Mouse (Mus musculus): ENCODE results near the gene Aloxe3. TPM values are rescaled to one million over a fixed set of nuclear protein-coding genes. Genes with fewer than 3 reads are reported as not detected.
A peak's percentile ranks its signal among the peaks of the same experiment; 100 is the strongest.

The Aloxe3 gene
- polyA plus RNA-seq, 1 experiment from 2014 or later: 4.3 TPM

DNA sequence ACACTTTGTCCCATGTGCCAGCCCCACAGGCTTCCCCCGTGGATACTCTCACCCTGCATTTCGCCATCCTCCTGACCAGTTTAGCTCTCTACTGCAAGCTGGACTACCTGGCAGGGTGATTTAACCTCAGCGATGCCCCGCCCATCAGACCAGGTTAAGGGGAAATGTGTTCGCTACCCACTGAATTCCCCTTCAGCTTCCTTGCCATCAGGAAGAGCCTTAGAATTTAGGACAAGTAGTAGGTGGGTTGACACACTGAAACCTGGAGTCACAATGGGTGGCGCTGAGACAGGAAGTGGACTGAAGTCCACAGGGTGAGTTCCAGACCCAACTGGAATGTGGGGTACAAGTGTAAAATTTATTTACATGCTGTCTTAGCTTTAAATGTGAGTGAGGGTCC is 72.0 kb downstream of the Aloxe3 start, which contains the start of gene Alox8:
Alox8 (minus strand) TSS at position 101 of the 400 bp plus-strand sequence.
- ATAC-seq (ENCODE audit: low FRiP score) (no peak), DNase-seq (ENCODE audit: low spot score) (no peak)
- Histone ChIP-seq H3K27me3 (ENCODE audit: control insufficient read depth, insufficient read depth, low read length) (peaks cover 25% of the 10 kb centered on the region), H3K27ac (no peak within 1 kb of the TSS), H3K36me3 (replicated peaks; ENCODE audit: control insufficient read depth, insufficient read depth) (no peaks in the 10 kb centered on the region), H3K4me3 (replicated peaks; ENCODE audit: low read length) (peak within 1 kb of the TSS; percentile 4), H3K4me2 (replicated peaks) (peak within 1 kb of the TSS; percentile 41), H3K4me1 (replicated peaks; ENCODE audit: control insufficient read depth, insufficient read depth, low read length) (peaks cover 3% of the 10 kb centered on the region; the same call in 1 of the 2 replicates), H3K9me3 (ENCODE audit: control insufficient read depth, low read length) (no peaks in the 10 kb centered on the region), H3K9ac (peak within 1 kb of the TSS; percentile 22; the same call in 1 of the 2 replicates)
- 35% methylated on average over 6 of the region's 6 CpGs for WGBS

Other genes starting within 250 kb of the Aloxe3 start
- not detected in 2 replicates for gene Rnf222, start 237.3 kb upstream of the Aloxe3 start, polyA plus RNA-seq (2014; fragmentation: Nextera tagmentation; extraction: Ambion mirVana)
- gene Rpl26, start 224.3 kb upstream of the Aloxe3 start, polyA plus RNA-seq (2014; fragmentation: Nextera tagmentation; extraction: Ambion mirVana): 573 and 680 TPM in 2 replicates
- 0.52 and 0.56 TPM in 2 replicates for gene Odf4, start 198.8 kb upstream of the Aloxe3 start, polyA plus RNA-seq (2014; fragmentation: Nextera tagmentation; extraction: Ambion mirVana)
- gene Arhgef15, start 168.4 kb upstream of the Aloxe3 start, polyA plus RNA-seq (2014; fragmentation: Nextera tagmentation; extraction: Ambion mirVana): 20.1 and 23.4 TPM in 2 replicates
- gene Slc25a35, start 157.8 kb upstream of the Aloxe3 start, polyA plus RNA-seq (2014; fragmentation: Nextera tagmentation; extraction: Ambion mirVana): 2.0 and 2.3 TPM in 2 replicates
- 26.2 and 32.3 TPM in 2 replicates for gene Rangrf, start 150.7 kb upstream of the Aloxe3 start, polyA plus RNA-seq (2014; fragmentation: Nextera tagmentation; extraction: Ambion mirVana)
- 12.7 and 15.3 TPM in 2 replicates for gene Pfas, start 117.4 kb upstream of the Aloxe3 start, polyA plus RNA-seq (2014; fragmentation: Nextera tagmentation; extraction: Ambion mirVana)
- gene Ctc1, start 110.0 kb upstream of the Aloxe3 start, polyA plus RNA-seq (2014; fragmentation: Nextera tagmentation; extraction: Ambion mirVana): 54.4 and 58.9 TPM in 2 replicates
- gene Aurkb, start 80.2 kb upstream of the Aloxe3 start, polyA plus RNA-seq (2014; fragmentation: Nextera tagmentation; extraction: Ambion mirVana): 17.0 and 22.0 TPM in 2 replicates
- 18.6 and 24.3 TPM in 2 replicates for gene Borcs6, start 66.2 kb upstream of the Aloxe3 start, polyA plus RNA-seq (2014; fragmentation: Nextera tagmentation; extraction: Ambion mirVana)
- 40.3 and 40.7 TPM in 2 replicates for gene Tmem107, start 55.1 kb upstream of the Aloxe3 start, polyA plus RNA-seq (2014; fragmentation: Nextera tagmentation; extraction: Ambion mirVana)
- gene Vamp2, start 37.4 kb upstream of the Aloxe3 start, polyA plus RNA-seq (2014; fragmentation: Nextera tagmentation; extraction: Ambion mirVana): 324 and 368 TPM in 2 replicates
- 9.6 and 10.1 TPM in 2 replicates for gene Per1, start 30.7 kb upstream of the Aloxe3 start, polyA plus RNA-seq (2014; fragmentation: Nextera tagmentation; extraction: Ambion mirVana)
- gene Hes7, start 5.5 kb upstream of the Aloxe3 start, polyA plus RNA-seq (2014; fragmentation: Nextera tagmentation; extraction: Ambion mirVana): 0.43 and 0.52 TPM in 2 replicates
- gene 9130213A22Rik, start 3.3 kb upstream of the Aloxe3 start, polyA plus RNA-seq (2014; fragmentation: Nextera tagmentation; extraction: Ambion mirVana): 0.39 and 0.56 TPM in 2 replicates
- 0.59 and 0.60 TPM in 2 replicates for gene Alox12b, start 31.1 kb downstream of the Aloxe3 start, polyA plus RNA-seq (2014; fragmentation: Nextera tagmentation; extraction: Ambion mirVana)
- gene Alox8, start 71.9 kb downstream of the Aloxe3 start, polyA plus RNA-seq (2014; fragmentation: Nextera tagmentation; extraction: Ambion mirVana): 0.25 and 0.30 TPM in 2 replicates
- gene Gucy2e, start 111.1 kb downstream of the Aloxe3 start, polyA plus RNA-seq (2014; fragmentation: Nextera tagmentation; extraction: Ambion mirVana): 0.29 and 0.34 TPM in 2 replicates
- gene Cntrob, start 197.9 kb downstream of the Aloxe3 start, polyA plus RNA-seq (2014; fragmentation: Nextera tagmentation; extraction: Ambion mirVana): 11.0 and 12.3 TPM in 2 replicates
- 176 and 197 TPM in 2 replicates for gene Trappc1, start 198.1 kb downstream of the Aloxe3 start, polyA plus RNA-seq (2014; fragmentation: Nextera tagmentation; extraction: Ambion mirVana)
- 4.3 and 4.7 TPM in 2 replicates for gene Kcnab3, start 200.4 kb downstream of the Aloxe3 start, polyA plus RNA-seq (2014; fragmentation: Nextera tagmentation; extraction: Ambion mirVana)
- gene Rnf227, start 214.6 kb downstream of the Aloxe3 start, polyA plus RNA-seq (2014; fragmentation: Nextera tagmentation; extraction: Ambion mirVana): 224 and 231 TPM in 2 replicates
- gene Chd3, start 243.5 kb downstream of the Aloxe3 start, polyA plus RNA-seq (2014; fragmentation: Nextera tagmentation; extraction: Ambion mirVana): 67.5 and 76.6 TPM in 2 replicates

All from hindbrain, embryonic 14.5 days (tissue).